Mouse (Mus musculus): ENCODE measurements around the gene Tspan10.

- TF ChIP-seq POLR2A (IDR thresholded peaks at IDR 0.05; ENCODE audit: low read depth, low read length) (no peak), CTCF (IDR thresholded peaks at IDR 0.05; ENCODE audit: extremely low read depth, insufficient read length, insufficient replicate concordance, low read depth, low read length) (peak; percentile 8; the same call in 1 of the 2 replicates)
Observed at GRCm38 (mm10) chr11:120488516-120488915, 46.1 kb downstream of the Tspan10 start.

Data from small intestine, adult 2 months (tissue).